Mouse (Mus musculus) CD4-positive, CD25-positive, alpha-beta regulatory T cell, adult 2 months (primary cell): ENCODE data around the gene Ptcd2.
A peak's percentile ranks its signal among the peaks of the same experiment; 100 is the strongest.
"Not testable (repeated sequence)": the region's sequence is repeated elsewhere in the genome, so short reads cannot be mapped to it uniquely, and the experiment has no call there.

ENCODE experiments used
- DNase-seq: peaks from one replicate; pipeline ENCODE4 v3.0.0-alpha.2; 2012; ENCODE audit warnings: low read depth, low spot score

The Ptcd2 gene

GRCm38 (mm10) chr13:99355861-99356260 is 11.4 kb upstream of the Ptcd2 start:
- no peak for DNase-seq

GRCm38 (mm10) chr13:99355072-99355471 is 10.6 kb upstream of the Ptcd2 start:
- DNase-seq: no peak

GRCm38 (mm10) chr13:99353490-99353851 is 9.0 kb upstream of the Ptcd2 start:
- no peak for DNase-seq

- DNase-seq: peak; percentile 99
These were observed 8.4 kb upstream of the Ptcd2 start for GRCm38 (mm10) chr13:99352758-99353489.

- no peak for DNase-seq
These were observed 7.1 kb upstream of the Ptcd2 start for GRCm38 (mm10) chr13:99351596-99351995.

GRCm38 (mm10) chr13:99351186-99351585 is 6.7 kb upstream of the Ptcd2 start:
- DNase-seq: no peak

- DNase-seq: no peak
These were observed 5.5 kb upstream of the Ptcd2 start for GRCm38 (mm10) chr13:99350009-99350408.

GRCm38 (mm10) chr13:99343876-99344598 is 468 bp downstream of the Ptcd2 start:
- no peak for DNase-seq

- DNase-seq: no peak
These were observed 3.0 kb downstream of the Ptcd2 start for GRCm38 (mm10) chr13:99341504-99341903.

GRCm38 (mm10) chr13:99337510-99337909 is 7.0 kb downstream of the Ptcd2 start:
- no peak for DNase-seq

- no peak for DNase-seq
These were observed 13.2 kb downstream of the Ptcd2 start for GRCm38 (mm10) chr13:99331255-99331654.

GRCm38 (mm10) chr13:99324337-99324685 is 20.2 kb downstream of the Ptcd2 start:
- not testable (repeated sequence) for DNase-seq

GRCm38 (mm10) chr13:99323632-99324336 is 20.7 kb downstream of the Ptcd2 start:
- no peak for DNase-seq

- not testable (repeated sequence) for DNase-seq
These were observed 21.6 kb downstream of the Ptcd2 start for GRCm38 (mm10) chr13:99322915-99323314.

GRCm38 (mm10) chr13:99320453-99320852 is 24.1 kb downstream of the Ptcd2 start:
- DNase-seq: no peak

GRCm38 (mm10) chr13:99317058-99317457 is 27.4 kb downstream of the Ptcd2 start:
- DNase-seq: no peak

- DNase-seq: no peak
These were observed 28.1 kb downstream of the Ptcd2 start for GRCm38 (mm10) chr13:99316366-99316765.

GRCm38 (mm10) chr13:99314657-99315181 is 29.8 kb downstream of the Ptcd2 start:
- DNase-seq: no peak

- DNase-seq: no peak
These were observed 30.4 kb downstream of the Ptcd2 start for GRCm38 (mm10) chr13:99314098-99314497.

- DNase-seq: no peak
These were observed 36.1 kb downstream of the Ptcd2 start for GRCm38 (mm10) chr13:99308393-99308792.

GRCm38 (mm10) chr13:99307930-99308359 is 36.6 kb downstream of the Ptcd2 start:
- no peak for DNase-seq

- no peak for DNase-seq
These were observed 38.3 kb downstream of the Ptcd2 start for GRCm38 (mm10) chr13:99306164-99306563.
